Mouse (Mus musculus) T-cell, adult 2 months (primary cell): ENCODE results near the gene Zfand2a.

Experiments
- DNase-seq: peaks from one replicate; pipeline ENCODE4 v3.0.0; 2022; ENCODE audit warnings: low spot score

Gene Zfand2a

DNA sequence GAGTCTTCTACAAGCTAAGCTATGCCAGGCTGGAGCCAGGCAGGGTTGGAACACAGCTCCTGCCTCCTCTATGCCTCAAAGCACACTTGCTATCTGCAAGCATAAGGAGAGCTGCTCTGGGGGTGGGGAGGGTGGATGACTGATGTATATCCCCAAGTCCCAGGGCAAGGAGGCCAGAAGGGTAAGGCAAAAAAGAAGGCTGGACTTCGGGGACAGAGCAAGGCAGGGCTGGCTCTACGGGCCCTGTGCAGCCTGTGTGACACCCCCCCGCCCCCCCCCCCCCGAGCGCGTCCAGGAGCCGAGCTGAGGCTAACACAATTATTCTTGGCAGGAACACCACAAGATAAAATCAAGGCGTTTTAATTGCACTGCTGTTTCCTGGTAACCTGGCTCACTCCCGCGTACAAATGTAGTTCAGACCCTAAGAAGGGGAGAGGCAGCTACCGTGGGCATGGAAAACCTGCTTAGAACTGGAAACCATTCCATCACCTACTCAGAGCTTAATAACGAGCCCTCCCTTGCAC is 54.5 kb downstream of the Zfand2a start:
- no peak for DNase-seq

DNA sequence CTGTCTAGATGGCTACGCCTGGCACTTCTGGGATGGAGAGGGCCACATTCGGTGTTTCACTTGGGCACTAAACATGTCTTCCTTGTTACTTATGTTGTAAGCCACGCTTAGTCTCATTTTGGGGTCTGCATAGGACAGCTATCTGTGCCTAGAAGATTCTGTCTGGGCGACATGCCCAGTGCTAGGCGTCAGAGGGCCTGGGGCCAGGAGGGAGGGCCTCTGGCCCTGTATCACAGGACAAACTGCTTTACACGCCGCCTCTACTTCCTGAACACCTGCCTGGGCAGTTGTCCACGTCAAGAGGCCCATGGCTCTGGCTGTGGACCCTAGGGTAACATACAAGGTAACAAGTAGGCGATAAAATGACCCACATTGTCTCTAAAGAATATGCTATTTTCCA is 56.4 kb downstream of the Zfand2a start:
- no peak for DNase-seq

DNA sequence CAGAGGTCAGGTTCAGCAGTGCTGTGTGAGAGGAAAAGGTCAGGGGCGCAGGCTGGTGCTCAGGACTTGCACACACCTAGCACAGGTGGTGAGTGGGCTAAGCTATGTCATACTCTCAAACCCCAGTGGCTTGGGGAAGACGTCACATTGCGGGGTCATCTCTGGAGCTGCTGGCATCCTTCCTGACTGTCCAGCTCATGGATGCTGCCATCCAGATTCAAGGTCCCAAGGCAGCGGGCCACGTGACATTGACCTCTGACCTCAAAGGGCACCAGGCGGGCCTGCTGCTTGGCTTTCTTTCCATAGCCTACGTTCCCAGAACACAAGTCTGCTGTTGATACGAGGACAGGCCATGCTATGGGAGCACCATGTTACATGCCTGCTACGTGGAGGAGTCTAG is 57.3 kb downstream of the Zfand2a start:
- DNase-seq, result no peak

- DNase-seq, result no peak
Observed at GRCm38 (mm10) chr5:139425198-139425597, 59.2 kb downstream of the Zfand2a start.

DNA sequence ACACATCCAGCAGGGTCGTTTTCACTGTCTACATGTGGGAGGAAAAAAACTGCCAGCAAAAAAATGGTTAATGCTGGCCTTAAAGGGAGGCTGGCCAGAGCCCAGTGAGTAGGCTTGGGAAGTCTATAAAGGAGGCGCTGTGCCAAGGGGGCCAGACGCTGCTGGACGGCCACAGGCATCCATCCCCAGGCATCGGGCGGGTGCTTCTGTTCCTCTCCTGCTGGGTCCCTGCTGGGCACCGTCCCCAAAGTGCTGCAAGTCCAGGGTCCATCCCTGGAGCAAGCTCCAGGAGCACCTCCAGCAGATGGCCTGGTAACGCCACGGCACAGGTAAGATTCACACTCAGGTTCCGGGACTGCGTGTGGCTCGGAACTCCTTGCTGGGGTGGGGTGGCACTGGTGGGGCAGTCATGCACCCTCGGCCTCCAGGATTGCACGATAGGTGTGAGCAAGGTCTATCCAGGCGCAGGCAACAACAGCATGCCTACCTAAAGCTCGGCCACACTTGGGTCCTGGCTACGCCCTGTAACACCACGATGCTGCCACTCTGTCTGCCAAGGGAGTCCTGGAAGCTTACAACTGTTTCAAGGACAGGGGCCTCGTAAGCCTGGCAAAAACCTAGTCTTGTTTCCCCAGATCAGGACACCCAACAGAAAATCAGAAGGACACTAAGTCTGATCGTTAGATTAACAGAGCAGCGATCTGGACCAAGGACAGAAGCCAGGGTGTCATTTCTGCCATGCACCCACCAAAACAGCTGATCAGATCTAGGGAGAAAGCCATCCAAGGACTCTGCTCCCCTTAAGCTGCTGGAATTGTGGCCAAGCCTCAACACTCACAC is 61.1 kb downstream of the Zfand2a start, which contains the start of gene Gper1:
Gene Gper1, plus strand, starts transcription at position 126 of the 840 bp plus-strand sequence.
- no peak for DNase-seq
